Mouse (Mus musculus): ENCODE measurements around the gene Vps53.
"Not testable (repeated sequence)": the region's sequence is repeated elsewhere in the genome, so short reads cannot be mapped to it uniquely, and the experiment has no call there.

The Vps53 gene

DNA sequence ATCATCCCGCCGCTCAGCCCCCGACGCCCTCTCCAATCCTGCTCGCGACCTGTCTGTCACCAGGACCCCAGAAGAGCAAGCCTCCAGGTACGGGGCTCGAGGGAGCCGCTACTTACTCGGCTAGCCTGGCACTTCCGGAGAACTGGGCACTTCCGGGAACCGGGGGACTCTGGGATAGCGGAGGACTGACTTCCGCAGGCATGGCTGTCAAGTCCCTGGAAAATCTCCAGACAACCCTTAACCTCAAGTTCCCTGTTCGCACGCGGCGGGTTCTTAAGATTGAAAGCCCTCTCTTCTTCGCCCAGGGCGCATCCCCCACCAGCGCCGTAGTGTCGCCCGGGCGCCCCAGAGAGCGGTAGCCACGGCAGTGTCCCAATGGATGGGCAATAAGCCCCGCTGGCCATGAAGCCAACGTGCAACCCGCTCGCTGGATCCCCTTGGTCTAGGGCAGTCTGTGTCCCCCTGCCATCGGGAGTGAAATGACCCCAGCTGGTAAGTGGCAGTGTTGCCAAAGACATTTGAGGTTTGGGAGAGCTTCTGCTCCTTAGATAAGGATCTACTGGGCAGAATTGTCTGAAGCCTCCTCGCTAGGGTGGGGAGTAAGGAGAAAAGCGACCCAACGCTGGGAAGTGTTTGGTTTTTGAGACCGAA, at the start of gene Vps53, which contains the start of gene Fam57a:
TSS of gene Vps53 (minus strand) at position 153 of the 651 bp plus-strand sequence.
TSS of gene Fam57a (plus strand) at position 177 of the 651 bp plus-strand sequence.
- peak; percentile 96 for DNase-seq (ENCODE audit: low read depth, low spot score)

DNA sequence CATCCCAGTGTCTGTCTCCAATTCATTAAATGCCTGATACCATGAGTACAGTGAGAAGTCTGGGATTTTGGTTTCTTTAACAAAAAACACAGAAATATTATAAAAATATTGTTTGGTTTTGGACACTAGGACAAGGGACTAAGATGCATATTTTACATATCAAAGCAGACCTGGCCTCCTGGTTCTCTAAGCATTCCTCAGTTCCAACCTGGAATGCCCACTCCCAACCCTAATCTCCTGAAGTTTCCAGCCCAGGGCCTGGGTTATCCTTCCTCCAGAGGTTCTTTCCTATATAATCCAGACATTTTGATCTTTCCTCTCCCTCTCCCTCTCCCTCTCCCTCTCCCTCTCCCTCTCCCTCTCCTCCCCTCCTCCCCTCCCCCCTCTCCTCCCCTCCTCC, 45.6 kb upstream of the Vps53 start:
- DNase-seq (ENCODE audit: low read depth, low spot score), result no peak

DNA sequence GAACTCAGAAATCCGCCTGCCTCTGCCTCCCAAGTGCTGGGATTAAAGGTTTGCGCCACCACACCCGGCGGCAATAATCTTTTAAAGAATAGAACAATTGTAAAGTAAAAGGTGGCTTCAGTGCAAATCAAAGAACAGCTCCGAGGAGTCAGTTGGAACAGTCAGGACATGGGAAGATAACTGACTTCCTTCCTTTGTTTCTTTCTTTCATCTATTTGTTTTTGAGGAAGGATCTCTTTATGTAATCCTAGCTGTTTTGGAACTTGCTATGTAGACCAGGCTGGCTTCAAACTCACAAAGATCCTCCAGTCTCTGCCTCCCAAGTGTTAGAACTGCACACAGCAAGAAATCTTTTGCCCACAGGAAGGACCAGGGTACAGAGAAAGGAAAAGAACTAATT, 45.2 kb upstream of the Vps53 start:
- DNase-seq (ENCODE audit: low read depth, low spot score), result no peak

DNA sequence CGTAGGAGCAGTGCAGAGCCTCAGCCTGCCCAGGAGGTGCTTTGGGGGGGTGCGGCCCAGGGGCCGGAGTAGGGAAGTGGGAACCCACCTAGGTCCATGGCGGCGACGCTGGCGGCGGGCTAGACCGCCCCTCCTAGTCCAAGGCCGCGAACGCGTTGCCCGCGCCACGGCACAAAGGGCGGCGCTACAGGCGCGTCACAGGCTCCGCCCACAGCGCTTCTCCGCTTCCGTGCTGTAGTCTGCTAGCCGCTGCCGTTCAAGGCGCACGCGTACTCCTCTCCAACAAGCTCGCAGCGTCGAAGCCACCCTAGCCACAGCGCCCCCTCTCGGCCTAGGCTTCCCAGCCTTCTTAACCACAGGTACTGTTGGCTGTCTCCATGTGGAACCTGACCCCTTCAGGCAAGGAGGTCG, 37.9 kb upstream of the Vps53 start, which contains the start of the genes Dbil5 and Gemin4:
TSS of gene Dbil5 (plus strand) at position 219 of the 411 bp plus-strand sequence.
TSS of gene Gemin4 (minus strand) at position 275 of the 411 bp plus-strand sequence.
- DNase-seq (ENCODE audit: low read depth, low spot score), result peak; percentile 99

DNA sequence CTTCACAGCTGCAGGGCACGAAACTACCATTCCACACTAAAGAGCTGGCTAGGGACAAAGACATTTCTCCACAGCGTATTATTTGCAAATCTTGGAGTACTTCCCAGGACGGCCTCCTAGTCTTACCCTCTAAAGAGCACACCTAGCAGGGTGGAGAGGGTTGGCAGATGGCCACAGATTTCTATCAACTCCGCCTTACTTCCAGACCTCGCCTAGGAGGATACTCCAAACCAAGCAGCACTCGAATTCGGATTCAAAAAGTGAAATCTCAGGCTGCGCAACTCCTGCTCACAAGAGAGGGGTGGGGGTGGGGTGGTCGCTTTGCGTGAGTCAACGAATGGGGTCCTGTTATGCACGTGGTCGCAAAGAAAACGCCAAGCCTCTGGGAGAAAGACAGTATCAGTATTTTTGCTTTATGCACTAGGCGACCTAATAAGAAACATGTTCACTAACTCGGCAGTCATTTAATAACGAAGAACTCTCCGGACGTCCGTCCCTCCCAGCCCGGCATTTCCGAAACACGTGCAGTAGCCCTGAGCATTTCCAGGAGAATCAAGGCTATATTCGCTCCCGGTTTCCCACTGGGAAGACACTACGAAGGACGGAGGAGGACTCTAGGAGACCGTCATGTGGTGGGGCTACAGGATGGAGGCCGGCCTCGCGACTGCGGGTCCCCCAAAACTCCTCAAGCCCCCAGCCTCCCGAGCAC, 37.4 kb upstream of the Vps53 start:
- peak; percentile 65 for DNase-seq (ENCODE audit: low read depth, low spot score)

DNA sequence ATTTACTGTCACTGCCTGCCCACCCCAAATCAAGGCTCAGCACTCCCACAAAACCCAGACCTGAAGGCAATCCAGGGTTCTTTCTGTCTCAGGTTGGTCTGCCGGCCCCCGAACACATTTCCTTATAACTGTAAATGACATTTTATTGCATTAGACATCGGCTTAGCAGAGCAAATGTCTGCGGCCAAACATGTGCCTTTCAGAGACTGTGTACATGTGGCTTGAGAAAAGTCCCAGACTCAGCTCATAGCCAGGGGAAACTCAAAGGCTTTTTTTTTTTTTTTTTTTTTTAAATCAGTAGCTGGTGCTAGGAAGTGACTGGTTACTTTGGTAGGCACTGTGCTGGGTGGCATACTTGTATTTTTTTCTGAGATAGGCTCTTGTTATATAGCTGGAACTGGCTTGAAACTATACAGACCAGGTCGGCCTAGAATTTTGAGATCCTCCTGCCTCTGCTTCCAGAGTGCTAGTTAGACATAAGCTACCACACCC, 36.6 kb upstream of the Vps53 start:
- DNase-seq (ENCODE audit: low read depth, low spot score), result no peak

DNA sequence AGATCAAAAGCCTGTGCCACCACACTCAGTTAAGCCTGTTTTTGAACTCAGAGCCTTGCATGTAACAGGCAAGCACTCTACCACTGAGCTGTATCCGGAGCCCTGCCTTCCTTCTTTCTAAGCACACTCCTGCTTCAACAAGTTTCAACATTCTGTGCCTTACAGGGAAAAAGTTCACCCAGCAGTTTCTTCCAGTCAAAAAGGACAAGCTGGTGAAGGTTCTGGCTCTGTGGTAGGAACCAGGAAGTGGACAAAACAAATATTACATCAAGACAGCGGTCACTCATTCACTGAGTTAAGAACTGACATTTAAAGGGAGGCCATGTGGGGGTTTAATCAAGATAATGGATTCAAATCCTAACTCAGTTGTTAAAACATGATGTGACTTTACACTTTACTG, 35.6 kb upstream of the Vps53 start:
- no peak for DNase-seq (ENCODE audit: low read depth, low spot score)

DNA sequence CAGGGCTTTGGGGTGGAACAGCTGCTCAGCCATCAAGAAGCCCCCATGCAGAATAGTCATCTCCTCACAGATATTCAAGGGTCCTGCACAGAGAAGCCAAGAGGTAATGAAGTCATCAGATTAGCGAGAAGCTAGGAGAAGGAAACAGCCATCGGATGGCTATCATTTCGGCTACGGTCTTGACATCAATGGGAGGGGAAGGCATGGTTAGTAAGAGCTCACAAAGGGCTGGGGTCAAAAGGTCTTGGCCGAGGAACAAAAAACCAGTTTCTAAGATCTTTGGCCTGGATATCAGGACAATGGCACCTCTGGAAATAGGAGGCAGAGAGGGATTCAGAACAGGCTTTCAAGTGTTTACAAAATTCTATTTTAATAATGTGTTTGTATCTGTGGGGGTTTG, 34.4 kb upstream of the Vps53 start:
- no peak for DNase-seq (ENCODE audit: low read depth, low spot score)

DNA sequence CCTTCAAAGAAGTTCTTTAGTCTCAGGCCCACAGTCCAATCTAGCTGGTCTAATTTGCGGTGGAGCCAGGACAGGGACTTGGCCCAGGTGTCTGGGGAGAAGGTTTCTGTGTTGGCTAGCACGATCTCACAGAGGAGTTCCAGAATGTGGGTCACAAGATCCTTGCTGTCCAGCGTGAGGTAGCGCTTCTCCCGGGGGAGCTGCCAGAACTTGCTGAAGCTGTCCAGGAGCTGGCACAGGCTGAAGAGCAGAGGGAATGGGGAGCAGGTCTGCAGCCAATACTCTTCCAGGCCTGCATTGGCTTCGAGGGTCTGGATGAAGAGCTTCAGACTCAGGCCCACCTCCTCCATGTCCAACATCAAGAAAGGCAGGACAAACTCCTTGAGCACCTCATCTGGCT, 32.1 kb upstream of the Vps53 start:
- not testable (repeated sequence) for DNase-seq (ENCODE audit: low read depth, low spot score)

DNA sequence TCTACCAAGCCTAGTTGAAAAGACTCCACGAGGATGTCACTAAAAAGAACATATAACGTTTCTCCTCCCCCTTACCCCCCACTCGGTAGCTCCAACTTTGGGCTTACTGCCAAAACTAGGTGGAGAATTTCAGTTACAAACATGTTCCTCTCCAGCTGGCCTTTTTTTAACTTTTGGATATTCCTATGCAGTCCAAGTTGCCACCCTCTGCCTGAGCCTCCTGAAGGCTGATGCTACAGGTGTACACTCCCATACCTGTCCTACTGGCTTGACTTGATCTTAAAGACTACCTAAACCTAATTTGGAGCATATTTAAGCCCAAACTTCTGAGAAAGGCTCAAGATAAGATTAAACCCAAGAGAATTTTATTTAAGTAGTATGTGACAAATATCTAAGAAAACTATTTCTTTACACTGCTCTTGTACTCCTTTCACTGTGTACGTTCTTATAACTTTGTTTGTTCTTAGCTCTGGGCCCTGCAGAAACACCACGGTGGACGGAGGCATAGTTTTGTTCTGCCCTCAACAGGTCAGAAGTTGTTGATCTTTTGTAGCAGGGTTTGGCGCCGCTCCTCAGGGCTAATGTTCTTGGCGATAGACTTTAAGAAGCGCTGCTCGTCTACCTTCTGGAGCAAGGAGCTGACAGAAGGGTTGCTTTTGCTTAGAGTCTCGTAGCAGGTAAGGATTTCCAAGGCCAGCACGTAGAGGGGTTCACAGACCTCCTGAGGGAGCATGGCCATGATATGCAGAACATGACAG, 31.0 kb upstream of the Vps53 start:
- DNase-seq (ENCODE audit: low read depth, low spot score), result peak; percentile 41

DNA sequence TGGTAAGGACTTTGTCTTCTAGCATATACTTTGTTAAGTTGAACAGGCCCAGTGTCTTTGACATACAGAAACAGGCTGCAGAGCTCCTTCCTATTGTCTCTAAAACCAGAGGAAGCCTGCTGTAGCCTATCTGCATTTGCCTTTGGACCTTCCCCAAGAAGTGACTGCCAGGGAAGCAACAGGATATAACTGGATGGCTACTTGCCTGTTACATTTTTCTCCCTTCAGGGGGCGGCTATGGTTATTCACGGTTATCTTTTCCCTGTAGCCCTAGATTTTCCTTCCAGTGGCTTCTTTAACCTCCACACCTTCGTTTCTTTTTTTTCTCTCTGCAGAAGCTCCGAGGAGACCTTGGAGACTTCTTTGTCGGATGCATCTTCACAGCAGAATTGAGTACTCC, 27.3 kb upstream of the Vps53 start:
- no peak for DNase-seq (ENCODE audit: low read depth, low spot score)

DNA sequence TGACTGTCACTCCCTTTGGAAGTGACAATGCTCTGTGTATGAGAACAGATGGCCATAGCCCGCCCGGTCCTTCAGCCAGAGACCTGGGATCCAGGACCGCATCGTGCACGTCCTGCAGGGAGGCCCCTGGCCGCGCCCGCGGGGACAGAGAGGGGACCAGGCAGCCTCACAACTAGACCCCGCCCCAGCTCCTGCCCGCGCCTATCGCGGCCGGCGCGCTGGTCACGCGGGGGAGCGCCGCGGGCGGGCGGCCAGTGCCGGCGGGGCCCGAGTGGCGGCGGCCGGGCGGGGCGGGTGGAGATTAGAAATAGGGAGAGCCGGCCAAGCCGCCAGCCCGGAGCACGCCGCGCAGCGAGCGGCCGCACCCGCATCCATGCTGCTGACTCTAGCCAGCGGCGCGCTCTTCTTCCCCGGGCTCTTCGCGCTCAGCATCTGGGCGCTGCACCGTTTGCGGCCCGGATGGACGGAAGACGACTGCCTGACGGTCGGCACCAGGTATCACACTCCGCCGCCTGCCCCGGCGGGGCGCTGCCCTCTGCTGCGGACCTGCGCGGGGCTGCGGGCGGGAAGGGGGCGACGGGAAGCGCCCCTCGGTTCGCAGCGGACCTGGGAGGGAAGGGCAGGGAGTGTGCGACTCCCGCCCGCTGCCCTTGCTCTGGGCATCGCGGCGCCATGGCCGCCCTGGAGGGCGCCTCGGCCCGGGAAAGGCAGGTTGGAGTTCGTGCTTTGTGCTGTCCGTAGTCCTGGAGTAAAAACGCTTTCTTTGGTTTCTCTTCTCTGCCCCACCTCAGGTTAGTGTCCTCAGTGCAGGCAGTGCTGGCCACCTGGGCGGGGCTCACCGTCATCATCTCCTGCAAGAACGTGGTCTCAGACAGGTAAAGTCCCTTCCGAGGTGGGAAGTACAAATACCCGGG, 22.6 kb upstream of the Vps53 start:
- peak; percentile 89 for DNase-seq (ENCODE audit: low read depth, low spot score)

DNA sequence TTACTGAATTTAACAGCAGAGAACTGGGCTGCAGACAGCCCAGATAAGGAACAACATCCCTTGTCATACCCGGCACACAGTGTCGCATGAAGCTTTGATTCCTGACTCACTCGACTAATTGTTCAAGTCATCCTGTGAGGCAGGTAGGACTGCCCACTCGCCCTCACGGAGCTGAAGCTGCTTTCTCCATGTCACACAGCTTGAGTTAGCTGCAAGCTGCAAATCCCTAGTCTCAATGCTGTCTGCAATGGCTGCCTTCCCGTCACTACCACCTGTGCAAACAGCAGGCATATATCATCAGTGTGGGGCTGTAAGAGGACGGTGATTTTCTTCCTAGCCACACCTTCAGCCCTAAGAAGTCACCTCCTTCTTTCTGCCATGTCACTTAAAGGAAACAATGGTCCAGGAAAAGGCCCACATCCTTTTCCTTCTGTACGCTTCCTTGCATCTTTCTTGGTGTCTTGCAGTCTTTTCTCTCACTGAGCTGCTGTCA, 17.6 kb upstream of the Vps53 start:
- DNase-seq (ENCODE audit: low read depth, low spot score), result peak; percentile 54

DNA sequence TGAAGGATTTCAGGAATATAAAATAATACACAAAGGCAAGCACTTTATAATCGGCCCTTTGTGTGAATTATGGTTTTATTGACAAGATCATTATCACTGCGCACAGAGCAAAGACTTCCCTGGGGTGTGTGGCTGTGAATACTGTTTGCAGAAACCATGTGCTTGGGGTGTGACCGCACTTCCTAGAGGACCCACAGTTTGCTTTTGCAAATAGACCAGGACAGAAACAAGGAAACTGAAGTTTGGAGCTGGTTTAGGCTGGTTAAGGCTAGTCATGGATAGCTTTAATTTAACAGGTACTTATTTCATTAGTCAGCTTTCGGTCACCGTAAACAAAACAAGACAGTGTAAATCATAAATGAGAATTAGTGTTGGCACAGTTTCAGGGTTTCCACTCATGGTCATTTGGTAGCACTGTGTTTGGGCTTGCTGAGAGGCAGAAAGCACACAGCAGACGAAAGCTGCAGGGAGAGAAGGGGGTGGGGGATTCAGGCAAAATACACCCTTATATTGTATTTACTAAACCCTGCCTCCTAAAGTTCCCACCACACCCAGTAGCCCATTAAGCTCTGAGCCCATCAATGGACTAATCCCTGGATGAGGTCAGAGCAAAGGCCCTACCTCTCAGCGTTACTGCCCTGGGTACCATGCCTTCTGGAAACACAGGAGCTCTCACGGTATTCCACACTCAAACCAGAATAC, 17.0 kb upstream of the Vps53 start:
- no peak for DNase-seq (ENCODE audit: low read depth, low spot score)

DNA sequence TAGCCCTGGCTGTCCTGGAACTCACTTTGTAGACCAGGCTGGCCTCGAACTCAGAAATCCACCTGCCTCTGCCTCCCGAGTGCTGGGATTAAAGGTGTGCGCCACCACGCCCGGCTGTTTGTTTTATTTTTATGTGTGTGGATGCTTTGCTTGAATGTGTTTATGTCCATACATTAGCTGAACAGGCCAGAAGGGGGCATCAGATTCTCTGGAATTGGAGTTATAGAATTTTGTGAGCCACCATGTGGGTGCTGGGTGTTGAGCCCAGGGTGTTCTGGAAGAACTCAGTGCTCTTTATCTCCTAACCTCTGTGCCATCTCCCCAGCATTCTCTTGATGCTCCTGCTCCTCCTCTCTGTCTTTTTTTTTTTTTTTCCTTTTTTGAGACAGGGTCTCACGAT, 7.5 kb upstream of the Vps53 start:
- DNase-seq (ENCODE audit: low read depth, low spot score), result no peak

DNA sequence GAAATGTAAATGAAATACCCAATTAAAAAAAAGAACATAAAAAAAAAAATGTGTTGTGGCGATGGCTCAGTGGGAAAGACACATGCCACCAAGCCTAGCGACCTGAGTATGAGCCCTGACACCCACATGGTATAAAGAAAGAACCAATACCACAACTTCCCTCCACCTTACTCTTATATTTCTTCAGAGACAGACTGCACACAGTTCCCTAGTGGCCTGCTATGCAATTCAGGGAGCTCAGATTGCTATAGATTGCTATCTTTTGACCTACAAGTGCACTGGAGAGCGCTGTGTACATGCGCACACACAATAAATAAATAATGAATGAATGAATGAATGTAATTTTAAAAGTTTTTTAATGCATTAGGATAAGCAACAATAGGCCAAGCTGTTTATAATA, 4.3 kb upstream of the Vps53 start:
- no peak for DNase-seq (ENCODE audit: low read depth, low spot score)

DNA sequence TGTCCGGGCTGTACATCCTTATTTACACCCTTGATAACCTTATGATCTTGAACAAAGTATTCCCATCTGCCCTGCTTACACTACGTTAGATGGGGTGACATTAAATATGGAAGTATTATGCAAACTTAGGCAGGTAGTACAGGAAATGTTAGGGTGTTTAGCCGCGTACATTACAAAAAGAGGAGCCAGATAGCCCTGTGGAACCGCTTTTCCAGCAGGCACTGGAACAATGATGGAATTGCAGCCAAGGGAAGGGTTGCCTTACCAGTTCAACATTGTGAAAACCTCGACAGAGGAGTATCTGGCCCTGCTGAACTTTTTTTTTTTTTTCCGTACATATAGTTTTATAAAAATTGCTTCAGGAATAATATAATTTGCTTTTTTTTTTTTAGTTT, 696 bp upstream of the Vps53 start:
- DNase-seq (ENCODE audit: low read depth, low spot score), result peak; percentile 13

DNA sequence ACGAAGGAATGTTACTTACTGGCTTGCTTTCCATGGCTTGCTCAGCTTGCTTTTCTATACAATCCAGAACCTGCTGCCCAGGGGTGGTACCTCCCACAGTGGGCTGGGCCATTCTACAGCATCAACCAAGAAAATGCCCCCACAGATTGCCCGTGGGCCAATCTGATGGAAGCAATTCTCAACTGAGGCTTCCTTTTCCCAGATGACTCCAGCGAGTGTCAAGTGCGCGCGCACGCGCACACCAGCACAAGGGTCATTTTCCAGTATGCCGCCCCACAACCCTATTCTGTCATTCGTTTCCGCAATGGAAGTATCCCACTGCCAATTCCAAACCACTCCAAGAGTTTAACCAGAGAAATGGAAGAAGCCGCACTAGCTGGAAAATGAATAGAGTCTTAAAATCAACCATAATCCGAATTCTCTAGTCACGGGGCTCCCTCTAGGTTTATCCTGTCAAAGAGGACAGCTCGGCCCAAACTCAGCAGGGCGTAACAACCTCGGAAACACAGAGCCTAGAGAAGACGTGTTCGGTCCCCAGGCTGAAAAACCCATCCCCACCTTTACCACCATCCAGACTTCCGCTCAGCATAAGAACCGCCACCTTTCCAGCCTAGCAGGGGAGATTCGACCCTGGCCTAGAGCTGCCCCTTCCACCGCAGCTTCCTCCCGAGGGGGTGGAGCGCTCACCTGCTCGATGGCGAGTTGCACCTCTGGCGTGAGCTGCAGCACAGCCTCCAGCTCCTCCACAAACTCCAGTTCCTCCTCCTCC, 537 bp downstream of the Vps53 start:
- DNase-seq (ENCODE audit: low read depth, low spot score), result peak; percentile 82

DNA sequence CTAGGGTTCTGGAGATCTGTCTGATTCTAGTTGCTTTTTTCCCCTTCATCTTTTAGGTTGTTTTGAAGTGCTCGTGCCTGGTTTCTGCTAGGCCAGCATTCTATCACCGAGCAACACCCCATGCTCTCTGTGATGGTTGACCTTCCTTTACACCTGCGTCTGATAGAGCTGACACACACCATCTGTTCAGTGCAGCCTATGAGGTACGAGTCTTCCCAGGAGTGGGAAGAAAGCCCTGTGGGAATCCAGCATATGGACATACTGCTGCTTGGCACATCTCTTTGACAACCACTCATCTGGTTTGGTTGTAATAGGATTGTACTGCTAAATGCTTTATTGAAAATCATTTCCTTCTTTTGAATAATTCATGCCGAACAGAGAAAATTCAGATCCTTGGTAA, 9.2 kb downstream of the Vps53 start:
- peak; percentile 89 for DNase-seq (ENCODE audit: low read depth, low spot score)

DNA sequence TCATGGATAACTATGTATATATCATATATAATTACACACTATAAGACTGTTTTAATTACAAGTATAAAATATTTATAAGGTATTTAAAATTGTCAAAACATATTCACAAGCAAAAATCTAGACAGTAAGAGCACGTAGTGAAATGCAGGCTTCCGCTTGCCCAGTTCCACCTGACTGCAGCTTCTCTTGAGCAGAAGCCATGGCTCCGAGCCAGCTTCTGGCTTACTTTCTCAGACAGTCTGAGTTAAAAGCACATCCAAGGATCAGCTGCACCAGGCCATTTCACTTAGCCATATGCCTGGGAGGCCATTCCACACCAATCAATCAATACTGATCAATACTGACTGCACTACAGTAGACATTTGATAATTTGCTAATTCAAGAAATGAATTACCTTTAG, 10.5 kb downstream of the Vps53 start:
- peak; percentile 70 for DNase-seq (ENCODE audit: low read depth, low spot score)

All from brain, adult 2 months (tissue).